Mouse (Mus musculus): Measurements from ENCODE around the gene Aim2.
A peak's percentile ranks its signal among the peaks of the same experiment; 100 is the strongest.

Gene Aim2

GRCm38 (mm10) chr1:173345112-173345511 is 5.6 kb upstream of the Aim2 start:
- DNase-seq (ENCODE audit: low read depth) = no peak

- no peak for DNase-seq (ENCODE audit: low read depth)
These were observed 2.2 kb upstream of the Aim2 start for GRCm38 (mm10) chr1:173348527-173348926.

- DNase-seq (ENCODE audit: low read depth) = no peak
These were observed 1.5 kb upstream of the Aim2 start for GRCm38 (mm10) chr1:173349192-173349591.

GRCm38 (mm10) chr1:173349946-173350345 is 733 bp upstream of the Aim2 start:
- DNase-seq (ENCODE audit: low read depth) = peak; percentile 5

- DNase-seq (ENCODE audit: low read depth) = no peak
These were observed 4.6 kb downstream of the Aim2 start for GRCm38 (mm10) chr1:173355107-173355846.

- DNase-seq (ENCODE audit: low read depth) = peak; percentile 16
These were observed 6.0 kb downstream of the Aim2 start for GRCm38 (mm10) chr1:173356699-173357098.

GRCm38 (mm10) chr1:173357799-173358198 is 7.1 kb downstream of the Aim2 start:
- no peak for DNase-seq (ENCODE audit: low read depth)

- no peak for DNase-seq (ENCODE audit: low read depth)
These were observed 9.1 kb downstream of the Aim2 start for GRCm38 (mm10) chr1:173359590-173360290.

- DNase-seq (ENCODE audit: low read depth) = peak; percentile 51
These were observed 11.0 kb downstream of the Aim2 start for GRCm38 (mm10) chr1:173361651-173362050.

GRCm38 (mm10) chr1:173363436-173363835 is 12.8 kb downstream of the Aim2 start:
- no peak for DNase-seq (ENCODE audit: low read depth)

- no peak for DNase-seq (ENCODE audit: low read depth)
These were observed 13.6 kb downstream of the Aim2 start for GRCm38 (mm10) chr1:173364125-173364800.

- no peak for DNase-seq (ENCODE audit: low read depth)
These were observed 15.3 kb downstream of the Aim2 start for GRCm38 (mm10) chr1:173365970-173366409.

GRCm38 (mm10) chr1:173366701-173367355 is 16.1 kb downstream of the Aim2 start:
- no peak for DNase-seq (ENCODE audit: low read depth)

- no peak for DNase-seq (ENCODE audit: low read depth)
These were observed 16.8 kb downstream of the Aim2 start, which contains the start of gene Cadm3 for GRCm38 (mm10) chr1:173367356-173368046. Gene Cadm3 (minus strand): TSS chr1:173367695.

- no peak for DNase-seq (ENCODE audit: low read depth)
These were observed 18.9 kb downstream of the Aim2 start for GRCm38 (mm10) chr1:173369611-173370010.

GRCm38 (mm10) chr1:173370456-173370855 is 19.8 kb downstream of the Aim2 start:
- DNase-seq (ENCODE audit: low read depth) = no peak

- DNase-seq (ENCODE audit: low read depth) = no peak
These were observed 20.9 kb downstream of the Aim2 start for GRCm38 (mm10) chr1:173371586-173371985.

GRCm38 (mm10) chr1:173374020-173374419 is 23.3 kb downstream of the Aim2 start:
- DNase-seq (ENCODE audit: low read depth) = no peak

GRCm38 (mm10) chr1:173377380-173378112 is 26.9 kb downstream of the Aim2 start:
- DNase-seq (ENCODE audit: low read depth) = peak; percentile 47

GRCm38 (mm10) chr1:173381436-173381835 is 30.8 kb downstream of the Aim2 start:
- DNase-seq (ENCODE audit: low read depth) = no peak

- DNase-seq (ENCODE audit: low read depth) = no peak
These were observed 38.8 kb downstream of the Aim2 start for GRCm38 (mm10) chr1:173389431-173389830.

Measured in 416B (cell line).